Mouse (Mus musculus) kidney, postnatal 25 days (tissue): Measurements from ENCODE around the gene Prps1.
"Not testable (repeated sequence)": the region's sequence is repeated elsewhere in the genome, so short reads cannot be mapped to it uniquely, and the experiment has no call there.

Experiments
- DNase-seq, 2 experiments: peaks; one replicate each; pipeline ENCODE4 v3.0.0; 2021; ENCODE audit warnings: mixed read lengths in 2 of 2

Prps1 gene

GRCm38 (mm10) chrX:140501401-140502301 is 45.2 kb downstream of the Prps1 start:
- no peak for DNase-seq

GRCm38 (mm10) chrX:140503905-140504304 is 47.5 kb downstream of the Prps1 start:
- peak; percentile 80 to 83 for DNase-seq

- DNase-seq = peak; percentile 65 to 93
These were observed 49.3 kb downstream of the Prps1 start for GRCm38 (mm10) chrX:140505497-140506238.

- DNase-seq = no peak
These were observed 50.2 kb downstream of the Prps1 start for GRCm38 (mm10) chrX:140506436-140507180.

- no peak for DNase-seq
These were observed 51.0 kb downstream of the Prps1 start for GRCm38 (mm10) chrX:140507377-140507776.

GRCm38 (mm10) chrX:140508791-140509190 is 52.4 kb downstream of the Prps1 start:
- DNase-seq = not testable (repeated sequence)

- peak; percentile 12 to 65 for DNase-seq
These were observed 53.4 kb downstream of the Prps1 start for GRCm38 (mm10) chrX:140509817-140510216.

GRCm38 (mm10) chrX:140510696-140511429 is 54.5 kb downstream of the Prps1 start:
- DNase-seq = peak; percentile 79 to 95

- peak; percentile 24 to 73 for DNase-seq
These were observed 55.6 kb downstream of the Prps1 start for GRCm38 (mm10) chrX:140511687-140512651.

GRCm38 (mm10) chrX:140513379-140513778 is 57.0 kb downstream of the Prps1 start:
- DNase-seq = peak in 1 of 2 experiments; percentile 39

- DNase-seq = no peak
These were observed 61.9 kb downstream of the Prps1 start for GRCm38 (mm10) chrX:140518351-140518750.

- peak; percentile 96 to 98 for DNase-seq
These were observed 64.0 kb downstream of the Prps1 start for GRCm38 (mm10) chrX:140520146-140521102.

GRCm38 (mm10) chrX:140522071-140522765 is 65.8 kb downstream of the Prps1 start:
- DNase-seq = peak; percentile 48 to 82

GRCm38 (mm10) chrX:140524231-140524630 is 67.8 kb downstream of the Prps1 start:
- peak in 1 of 2 experiments; percentile 16 for DNase-seq
